Mouse (Mus musculus) CH12.LX (cell line): Measurements from ENCODE around the gene Tfap2e. TPM values are rescaled to one million over a fixed set of nuclear protein-coding genes. Genes with fewer than 3 reads are reported as not detected.

Source experiments
- DNase-seq: peaks from one replicate; pipeline ENCODE4 v3.0.0-alpha.2; 2013; ENCODE audit errors: extremely low read depth
- H3K27ac ChIP-seq: 2 replicates; pipeline ENCODE4 v1.5.1; 2012; ENCODE audit warnings: low read depth, mild to moderate bottlenecking, control low read depth, moderate library complexity; ENCODE audit not compliant: insufficient read depth
- H3K27me3 ChIP-seq: replicated peaks from 2 replicates; pipeline ENCODE3; 2012; ENCODE audit warnings: inconsistent platforms
- H3K36me3 ChIP-seq, 2 experiments: replicated peaks in 1 of 2; 2 replicates each; pipeline versions ENCODE3 to v1.6.1; 2012; ENCODE audit warnings: inconsistent platforms in 1 of 2, low read length in 1 of 2, mild to moderate bottlenecking in 1 of 2, mixed read lengths in 1 of 2, moderate library complexity in 1 of 2; ENCODE audit not compliant: control insufficient read depth in 1 of 2, insufficient read depth in 1 of 2
- H3K4me1 ChIP-seq, 2 experiments: 2 replicates each; pipeline ENCODE4 v1.6.1; 2012; ENCODE audit warnings: inconsistent platforms in 1 of 2, moderate library complexity in 1 of 2; ENCODE audit not compliant: insufficient read depth in 2 of 2, control insufficient read depth in 1 of 2
- H3K4me2 ChIP-seq: 2 replicates; pipeline ENCODE4 v1.6.1; 2012; ENCODE audit warnings: low read depth, mild to moderate bottlenecking, control low read depth; ENCODE audit not compliant: poor library complexity, insufficient read depth, severe bottlenecking
- H3K4me3 ChIP-seq, 3 experiments: fragments of 150-350 bp in 1 of 3; sonication (generic) in 1 of 3; replicated peaks in 1 of 3; 2 replicates each; pipeline versions ENCODE3 to v1.5.1; 2011 to 2012; ENCODE audit warnings: low read depth in 2 of 3, low read length in 2 of 3, mild to moderate bottlenecking in 2 of 3, moderate library complexity in 2 of 3, control low read depth in 1 of 3, improper control_type of control experiment in 1 of 3, inconsistent platforms in 1 of 3, mixed read lengths in 1 of 3; ENCODE audit not compliant: poor library complexity in 1 of 3
- H3K79me2 ChIP-seq: replicated peaks from 2 replicates; pipeline ENCODE4 v1.6.1; 2012; ENCODE audit warnings: mild to moderate bottlenecking, moderate library complexity; ENCODE audit not compliant: control insufficient read depth, poor library complexity, insufficient read depth, severe bottlenecking; ENCODE audit errors: extremely low read depth
- H3K9ac ChIP-seq: 2 replicates; pipeline ENCODE4 v1.6.1; 2012; ENCODE audit warnings: low read depth, mild to moderate bottlenecking, control low read depth, moderate library complexity; ENCODE audit not compliant: insufficient read depth
- H3K9me3 ChIP-seq: replicated peaks from 2 replicates; pipeline ENCODE3; 2012; ENCODE audit warnings: low read length, inconsistent platforms, mixed read lengths
- CHD1 ChIP-seq: IDR thresholded peaks from 2 replicates; pipeline ENCODE4 v1.6.1; 2012; ENCODE audit warnings: low read depth, low read length, improper control_type of control experiment, inconsistent platforms
- CTCF ChIP-seq, 2 experiments: IDR thresholded peaks in 1 of 2; conservative IDR thresholded peaks in 1 of 2; 2 replicates each; pipeline ENCODE4 v1.5.1; 2011 to 2012; ENCODE audit warnings: low read depth in 2 of 2, low read length in 2 of 2, improper control_type of control experiment in 1 of 2, inconsistent platforms in 1 of 2, mild to moderate bottlenecking in 1 of 2, moderate library complexity in 1 of 2
- E2F4 ChIP-seq: IDR thresholded peaks from 2 replicates; pipeline ENCODE4 v1.6.1; 2011; ENCODE audit warnings: low read depth, low read length, improper control_type of control experiment; ENCODE audit not compliant: insufficient replicate concordance
- ETS1 ChIP-seq: conservative IDR thresholded peaks from 2 replicates; pipeline ENCODE4 v1.6.1; 2012; ENCODE audit warnings: low read depth, mild to moderate bottlenecking, inconsistent platforms, low read length, improper control_type of control experiment, moderate library complexity
- GABPA ChIP-seq: IDR thresholded peaks from 2 replicates; pipeline ENCODE4 v1.6.1; 2012; ENCODE audit warnings: low read depth, low read length, improper control_type of control experiment, inconsistent platforms; ENCODE audit not compliant: insufficient replicate concordance
- HCFC1 ChIP-seq: IDR thresholded peaks from 2 replicates; pipeline ENCODE4 v1.6.1; 2012; ENCODE audit warnings: low read depth, mild to moderate bottlenecking, inconsistent platforms, low read length, improper control_type of control experiment
- MAFK ChIP-seq: IDR thresholded peaks from 2 replicates; pipeline ENCODE4 v1.6.1; 2011; ENCODE audit warnings: low read length, improper control_type of control experiment; ENCODE audit not compliant: insufficient replicate concordance
- MYC ChIP-seq: IDR thresholded peaks from 2 replicates; pipeline ENCODE4 v1.6.1; 2011; ENCODE audit warnings: low read depth, mild to moderate bottlenecking, improper control_type of control experiment, low read length
- NELFE ChIP-seq: IDR thresholded peaks from 2 replicates; pipeline ENCODE4 v1.6.1; 2011; ENCODE audit warnings: low read depth, low read length, improper control_type of control experiment
- PAX5 ChIP-seq: IDR thresholded peaks from 2 replicates; pipeline ENCODE4 v1.6.1; 2012; ENCODE audit warnings: low read length, inconsistent platforms, mixed read lengths
- POLR2AphosphoS2 ChIP-seq: IDR thresholded peaks from 2 replicates; pipeline ENCODE4 v1.6.1; 2011; ENCODE audit warnings: low read depth, low read length, improper control_type of control experiment
- RAD21 ChIP-seq: IDR thresholded peaks from 2 replicates; pipeline ENCODE4 v1.6.1; 2011; ENCODE audit warnings: low read depth, mild to moderate bottlenecking, low read length, improper control_type of control experiment, moderate library complexity
- SMC3 ChIP-seq: IDR thresholded peaks from 2 replicates; pipeline ENCODE4 v1.6.1; 2011; ENCODE audit warnings: low read depth, low read length, improper control_type of control experiment
- TCF12 ChIP-seq: IDR thresholded peaks from 2 replicates; pipeline ENCODE4 v1.6.1; 2014; ENCODE audit warnings: low read depth, mild to moderate bottlenecking, inconsistent platforms, low read length, improper control_type of control experiment
- ZMIZ1 ChIP-seq: IDR thresholded peaks from 2 replicates; pipeline ENCODE4 v1.6.1; 2012; ENCODE audit warnings: low read depth, mild to moderate bottlenecking, inconsistent platforms, low read length, improper control_type of control experiment
- dilution Hi-C: fragments of 300-500 bp; cut with MboI; formaldehyde crosslinking; loops from 2 replicates; pipeline ENCODE4 v1.14.3; 2020; ENCODE audit warnings: low sequenced_read_pairs; ENCODE audit not compliant: extremely low pct_unique_long_range_greater_than_20kb, extremely low pct_ligation_motif_present
- in situ Hi-C: fragments of 300-500 bp; cut with MboI; formaldehyde crosslinking; loops from 3 replicates; pipeline ENCODE4 v1.14.3; 2019; ENCODE audit warnings: low sequenced_read_pairs, low pct_ligation_motif_present, low pct_unique_long_range_greater_than_20kb, mixed read lengths
- polyA plus RNA-seq: library from polyadenylated mRNA; unstranded; fragments of >175 nt; gene quantifications from 2 replicates; pipeline ENCODE4 v1.2.1, GENCODE M21; 2012; ENCODE audit warnings: low read depth; ENCODE audit not compliant: insufficient read length
- total RNA-seq, 2 experiments: library from RNA; depleted of rRNA; stranded (reverse); fragments of 300-350 nt in 1 of 2; fragments of >200 nt in 1 of 2; gene quantifications; 2 replicates each; pipeline ENCODE4 v1.2.3; 2012 to 2014

Tfap2e gene
- total and polyA plus RNA-seq, 3 experiments: not detected

GRCm38 (mm10) chr4:126744831-126745230, 8.8 kb upstream of the Tfap2e start:
- DNase-seq: no peak
- Histone ChIP-seq H3K9ac (no peak overlapping the region), H3K4me1 (peaks cover 5 to 21% of the 10 kb centered on the region in 2 experiments), H3K4me2 (no peak overlapping the region), H3K27ac (no peak overlapping the region), H3K36me3 (peaks cover 49 to 66% of the 10 kb centered on the region in 2 experiments), H3K9me3 (no peaks in the 10 kb centered on the region), H3K79me2 (no peaks in the 10 kb centered on the region), H3K4me3 (no peak overlapping the region), H3K27me3 (no peaks in the 10 kb centered on the region)
- dilution Hi-C loops (no loop called here), in situ Hi-C loops (loop anchor here (5.0 kb wide), 2 partner anchors 97 to 138 kb away; partner anchors contain the start of gene 5730409E04Rik)
- TF ChIP-seq ZMIZ1 (no peak), PAX5 (no peak), ETS1 (no peak), CTCF (conservative IDR thresholded peaks at IDR 0.05 in 1 of 2, IDR thresholded peaks at IDR 0.05 in 1 of 2; ENCODE audit: low read depth in 2 of 2, low read length in 2 of 2) (no peak), TCF12 (no peak), HCFC1 (no peak), MYC (no peak), CHD1 (no peak)

GRCm38 (mm10) chr4:126743713-126744112, 7.7 kb upstream of the Tfap2e start:
- H3K4me2 ChIP-seq: no peak overlapping the region
- no peaks in the 10 kb centered on the region for H3K9me3 ChIP-seq
- H3K4me1 ChIP-seq: peaks cover 0 to 10% of the 10 kb centered on the region in 2 experiments; a peak in 2 of 4 replicates
- TF ChIP-seq MYC (no peak), GABPA (no peak), RAD21 (no peak), MAFK (no peak), POLR2AphosphoS2 (no peak), E2F4 (no peak), SMC3 (no peak), NELFE (no peak), HCFC1 (no peak)
- H3K27me3 ChIP-seq: no peaks in the 10 kb centered on the region
- dilution Hi-C loops (no loop called here), in situ Hi-C loops (no loop called here)
- no peak overlapping the region for H3K27ac ChIP-seq
- peaks cover 41 to 55% of the 10 kb centered on the region in 2 experiments for H3K36me3 ChIP-seq
- no peaks in the 10 kb centered on the region for H3K79me2 ChIP-seq
- H3K9ac ChIP-seq: no peak overlapping the region
- no peak for DNase-seq
- H3K4me3 ChIP-seq: no peak overlapping the region
